Mouse (Mus musculus) heart, embryonic 10.5 days (tissue): ENCODE data around the gene Fgfrl1. TPM values are rescaled to one million over a fixed set of nuclear protein-coding genes. Genes with fewer than 3 reads are reported as not detected.

Experiments
- DNase-seq: peaks from one replicate; pipeline ENCODE4 v3.0.0-alpha.2; 2017; ENCODE audit warnings: low spot score
- H3K27ac ChIP-seq: fragments of 300-500 bp; sonication (generic); 2 replicates; pipeline ENCODE4 v1.5.1; 2016; ENCODE audit warnings: mild to moderate bottlenecking
- H3K27me3 ChIP-seq: fragments of 300-500 bp; sonication (generic); 2 replicates; pipeline ENCODE4 v1.6.1; 2016; ENCODE audit warnings: mild to moderate bottlenecking; ENCODE audit not compliant: poor library complexity, insufficient read depth, severe bottlenecking
- H3K36me3 ChIP-seq: fragments of 300-500 bp; sonication (generic); 2 replicates; pipeline ENCODE4 v1.6.1; 2016; ENCODE audit warnings: mild to moderate bottlenecking, moderate library complexity
- H3K4me1 ChIP-seq: fragments of 300-500 bp; sonication (generic); 2 replicates; pipeline ENCODE4 v1.6.1; 2016; ENCODE audit warnings: mild to moderate bottlenecking
- H3K4me3 ChIP-seq: fragments of 300-500 bp; sonication (generic); 2 replicates; pipeline ENCODE4 v1.5.1; 2016; ENCODE audit warnings: mild to moderate bottlenecking, moderate library complexity
- H3K9me3 ChIP-seq: fragments of 300-500 bp; sonication (generic); 2 replicates; pipeline ENCODE4 v1.6.1; 2016; ENCODE audit warnings: mild to moderate bottlenecking, moderate library complexity
- WGBS: fragments of 180-500 bp; shearing (Covaris S2); methylation state at CpG from one replicate; pipeline ENCODE4 v1.1.7; 2016; 5-methylcytosine and 5-hydroxymethylcytosine counted together
- polyA plus RNA-seq: library from polyadenylated mRNA; unstranded; fragments of >200 nt; fragmentation: Nextera tagmentation; extraction: Ambion mirVana; gene quantifications from 2 replicates; pipeline ENCODE4 v1.2.1, GENCODE M21; 2016

The Fgfrl1 gene
- polyA plus RNA-seq: 29.0 and 31.3 TPM in 2 replicates

DNA sequence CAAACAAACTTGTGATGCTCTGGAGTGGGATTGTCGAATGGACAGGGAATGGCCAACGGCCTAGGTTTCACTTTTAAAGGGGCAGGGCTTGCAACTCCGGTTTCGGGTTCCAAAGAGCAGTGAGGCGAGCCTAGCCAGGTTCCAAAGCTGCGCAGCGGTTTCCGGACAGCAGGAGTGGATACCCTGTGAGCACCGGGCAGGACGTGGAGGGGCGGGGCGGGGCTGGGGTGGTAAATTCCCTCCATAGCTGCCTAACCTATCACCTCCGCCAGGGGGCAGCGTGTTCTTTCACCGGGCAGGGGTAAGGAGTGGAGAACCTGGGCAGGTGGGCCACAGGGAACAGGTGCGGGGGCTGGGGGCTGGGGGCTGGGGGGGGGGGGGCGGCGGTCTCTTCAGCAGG, at the start of gene Fgfrl1:
Gene Fgfrl1 (plus strand): TSS at position 112 of the 400 bp plus-strand sequence.
- Histone ChIP-seq H3K27ac (no peak within 1 kb of the TSS; the same call in 1 of the 2 replicates), H3K4me3 (peak within 1 kb of the TSS; percentile 96), H3K36me3 (no peaks in the 10 kb centered on the region), H3K9me3 (no peaks in the 10 kb centered on the region), H3K27me3 (peaks cover 5% of the 10 kb centered on the region; the same call in 1 of the 2 replicates), H3K4me1 (peaks cover 38% of the 10 kb centered on the region)
- DNase-seq: peak; percentile 88
- 6% methylated on average over 16 of the region's 18 CpGs for WGBS

DNA sequence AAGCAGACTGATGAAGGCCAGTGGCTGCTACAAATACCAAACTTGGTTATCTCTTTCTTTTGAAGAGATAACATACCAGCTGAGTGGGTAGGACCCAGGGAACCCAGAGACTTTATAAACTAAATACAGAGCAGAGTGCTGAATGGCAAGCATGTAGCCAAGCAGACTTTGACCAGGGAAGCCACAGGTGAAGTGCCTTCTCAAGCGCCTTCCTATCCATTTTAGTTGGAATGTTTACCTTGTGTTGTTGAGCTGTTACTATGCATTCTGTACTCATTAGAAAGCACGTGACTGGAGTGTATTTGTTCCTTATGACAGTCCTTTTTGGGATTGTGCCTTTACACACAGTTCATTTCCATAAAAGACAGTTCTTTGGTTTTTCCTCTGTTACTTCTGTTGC, 48.5 kb upstream of the Fgfrl1 start:
- no peak overlapping the region for H3K27ac ChIP-seq
- 53% methylated on average over 2 of the region's 2 CpGs for WGBS
- H3K27me3 ChIP-seq: no peaks in the 10 kb centered on the region
- no peaks in the 10 kb centered on the region for H3K9me3 ChIP-seq
- no peak overlapping the region for H3K4me3 ChIP-seq
- no peak for DNase-seq
- H3K4me1 ChIP-seq: peaks cover 3% of the 10 kb centered on the region; the same call in 1 of the 2 replicates
- peaks cover 55% of the 10 kb centered on the region for H3K36me3 ChIP-seq

DNA sequence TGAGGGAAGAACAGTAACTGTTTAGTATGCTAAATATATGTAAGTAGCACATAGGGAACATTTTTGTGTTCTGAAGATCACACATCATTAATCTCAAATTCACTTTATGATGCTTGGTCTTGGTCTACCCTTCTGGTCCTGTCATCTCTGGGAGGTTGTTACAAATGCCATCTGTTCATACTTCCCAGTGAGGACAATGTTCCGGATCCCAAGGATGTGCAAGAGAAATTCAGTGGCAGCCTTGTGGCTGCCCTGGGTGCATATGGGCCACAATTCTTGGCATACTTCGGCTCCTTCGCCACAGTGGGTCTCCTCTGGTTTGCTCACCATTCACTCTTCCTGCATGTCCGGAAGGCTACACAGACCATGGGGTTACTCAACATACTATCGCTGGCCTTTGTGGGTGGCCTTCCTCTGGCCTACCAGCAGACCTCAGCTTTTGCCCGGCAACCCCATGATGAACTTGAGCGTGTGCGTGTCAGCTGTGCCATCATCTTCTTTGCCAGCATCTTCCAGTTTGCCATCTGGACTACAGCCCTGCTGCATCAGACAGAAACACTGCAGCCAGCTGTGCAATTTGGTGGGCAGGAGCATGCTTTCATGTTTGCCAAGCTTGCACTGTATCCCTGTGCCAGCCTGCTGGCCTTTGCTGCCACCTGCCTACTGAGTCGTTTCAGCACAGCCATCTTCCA, 46.4 kb upstream of the Fgfrl1 start:
- H3K27me3 ChIP-seq: no peaks in the 10 kb centered on the region
- H3K4me3 ChIP-seq: no peak overlapping the region
- H3K9me3 ChIP-seq: no peaks in the 10 kb centered on the region
- no peak overlapping the region for H3K27ac ChIP-seq
- 89% methylated on average over 9 of the region's 9 CpGs for WGBS
- peak; percentile 61 for DNase-seq
- H3K36me3 ChIP-seq: peaks cover 65% of the 10 kb centered on the region
- H3K4me1 ChIP-seq: peaks cover 3% of the 10 kb centered on the region; the same call in 1 of the 2 replicates

DNA sequence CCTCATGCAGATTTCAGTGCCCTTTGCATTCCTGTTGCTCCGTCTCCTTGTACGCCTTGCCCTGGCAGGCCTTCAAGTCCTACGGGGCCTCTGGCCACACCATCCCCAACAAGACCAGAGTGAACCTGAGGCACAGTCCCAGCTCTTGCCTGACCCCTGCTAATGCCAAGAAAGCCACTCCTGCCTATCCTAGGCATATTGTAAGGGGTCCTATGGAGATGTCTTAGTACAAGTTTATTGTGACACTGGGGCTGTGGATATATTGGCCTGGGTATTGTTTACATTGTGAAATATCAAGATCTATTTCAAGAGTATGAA, 45.9 kb upstream of the Fgfrl1 start:
- no peaks in the 10 kb centered on the region for H3K27me3 ChIP-seq
- H3K9me3 ChIP-seq: no peaks in the 10 kb centered on the region
- no peak overlapping the region for H3K27ac ChIP-seq
- peaks cover 69% of the 10 kb centered on the region for H3K36me3 ChIP-seq
- no peak for DNase-seq
- H3K4me1 ChIP-seq: peaks cover 3% of the 10 kb centered on the region; the same call in 1 of the 2 replicates
- no peak overlapping the region for H3K4me3 ChIP-seq
- WGBS: 93% methylated on average over 3 of the region's 3 CpGs

DNA sequence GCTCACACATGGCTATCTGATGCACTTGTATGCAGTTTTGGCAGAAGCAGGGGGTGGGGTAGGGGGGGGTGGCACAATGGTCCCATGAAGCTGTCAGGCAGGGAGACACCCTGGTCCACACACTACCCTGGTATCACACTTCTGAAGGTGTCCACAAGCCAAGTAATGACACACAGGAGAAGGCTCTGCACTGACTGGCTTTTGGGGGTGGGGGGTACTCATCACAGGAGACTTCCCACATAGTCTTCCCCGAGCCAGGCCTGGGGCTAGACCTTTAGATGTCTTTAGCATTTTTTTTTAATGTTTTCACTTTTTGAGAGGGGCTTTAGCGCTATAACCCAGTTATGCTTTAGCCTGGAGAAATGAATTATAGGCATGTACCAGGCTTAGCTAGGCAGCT, 44.9 kb upstream of the Fgfrl1 start:
- no peak overlapping the region for H3K27ac ChIP-seq
- peaks cover 73% of the 10 kb centered on the region for H3K36me3 ChIP-seq
- H3K4me1 ChIP-seq: peaks cover 3% of the 10 kb centered on the region; the same call in 1 of the 2 replicates
- no peak overlapping the region for H3K4me3 ChIP-seq
- no peaks in the 10 kb centered on the region for H3K27me3 ChIP-seq
- peak; percentile 48 for DNase-seq
- H3K9me3 ChIP-seq: no peaks in the 10 kb centered on the region
- WGBS: 89% methylated on average over 2 of the region's 2 CpGs

DNA sequence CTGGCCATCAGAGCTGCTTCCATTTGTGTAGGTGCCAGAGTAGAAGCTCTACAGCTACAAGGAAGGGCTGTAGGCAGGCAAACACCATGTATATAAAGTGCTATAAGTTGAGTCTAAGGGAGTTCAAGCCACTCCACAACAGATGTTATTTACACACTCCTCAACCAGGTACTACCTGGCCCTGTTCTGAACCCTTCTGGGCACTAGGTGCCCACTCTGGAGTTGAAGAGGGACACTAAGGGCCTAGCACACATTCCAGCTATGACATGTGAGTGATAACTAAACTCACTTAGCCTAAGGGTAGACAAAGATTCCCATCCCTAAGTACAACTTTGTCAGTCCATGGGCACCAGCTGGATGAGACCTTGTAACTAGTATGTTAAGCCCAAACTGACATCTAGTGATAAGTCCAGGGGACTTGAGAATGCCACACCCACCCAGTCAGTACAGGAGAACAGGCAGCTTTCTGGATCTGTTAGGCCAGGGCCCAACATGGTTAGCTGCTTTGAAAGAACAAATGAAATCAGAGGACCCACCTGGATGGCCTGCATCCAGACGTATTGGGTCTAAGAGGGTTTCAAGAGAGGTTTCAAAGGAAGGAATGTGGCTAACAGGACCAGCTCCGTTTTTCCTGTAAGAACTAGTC, 44.2 kb upstream of the Fgfrl1 start:
- DNase-seq: peak; percentile 54
- peaks cover 3% of the 10 kb centered on the region; the same call in 1 of the 2 replicates for H3K4me1 ChIP-seq
- H3K4me3 ChIP-seq: no peak overlapping the region
- peaks cover 79% of the 10 kb centered on the region for H3K36me3 ChIP-seq
- WGBS: 81% methylated on average over 2 of the region's 2 CpGs
- no peak overlapping the region for H3K27ac ChIP-seq
- H3K27me3 ChIP-seq: no peaks in the 10 kb centered on the region
- no peaks in the 10 kb centered on the region for H3K9me3 ChIP-seq

DNA sequence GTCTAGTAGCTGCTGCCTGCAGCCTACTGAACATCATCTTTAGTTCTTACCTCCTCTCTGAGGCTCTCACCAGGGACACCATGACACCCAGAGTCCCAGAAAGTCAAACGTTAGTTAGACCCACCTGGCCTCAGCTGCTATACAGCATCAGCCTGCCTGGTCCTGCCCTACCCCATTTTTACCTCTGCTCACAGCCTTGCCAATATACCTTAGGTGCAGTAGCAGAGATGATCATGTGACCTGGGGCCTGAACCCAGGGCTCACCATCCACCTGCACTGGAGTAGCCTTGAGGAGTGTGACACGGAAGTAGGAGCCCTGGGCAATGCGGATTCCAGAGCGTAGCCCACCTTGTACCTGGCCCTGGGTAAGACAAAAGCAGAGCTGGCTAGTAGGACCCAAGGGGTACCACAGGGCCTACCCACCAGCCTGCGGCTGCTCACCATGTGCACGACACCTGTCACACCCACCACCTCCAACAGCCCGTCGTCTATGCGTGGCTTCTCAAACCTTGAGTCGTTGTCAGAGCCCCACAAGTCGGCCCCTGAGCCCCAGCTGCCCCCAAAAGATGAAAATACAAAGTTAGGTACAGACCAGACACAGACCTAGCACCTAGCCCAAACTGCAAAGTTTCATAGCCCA, 43.1 kb upstream of the Fgfrl1 start:
- no peak overlapping the region for H3K4me3 ChIP-seq
- H3K27me3 ChIP-seq: no peaks in the 10 kb centered on the region
- H3K27ac ChIP-seq: no peak overlapping the region
- H3K36me3 ChIP-seq: peaks cover 87% of the 10 kb centered on the region
- no peaks in the 10 kb centered on the region for H3K9me3 ChIP-seq
- WGBS: 90% methylated on average over 11 of the region's 11 CpGs
- DNase-seq: peak; percentile 31
- H3K4me1 ChIP-seq: 0 out of 2 replicates have a peak, but pooled peaks cover under 1% of the 10 kb centered on the region

DNA sequence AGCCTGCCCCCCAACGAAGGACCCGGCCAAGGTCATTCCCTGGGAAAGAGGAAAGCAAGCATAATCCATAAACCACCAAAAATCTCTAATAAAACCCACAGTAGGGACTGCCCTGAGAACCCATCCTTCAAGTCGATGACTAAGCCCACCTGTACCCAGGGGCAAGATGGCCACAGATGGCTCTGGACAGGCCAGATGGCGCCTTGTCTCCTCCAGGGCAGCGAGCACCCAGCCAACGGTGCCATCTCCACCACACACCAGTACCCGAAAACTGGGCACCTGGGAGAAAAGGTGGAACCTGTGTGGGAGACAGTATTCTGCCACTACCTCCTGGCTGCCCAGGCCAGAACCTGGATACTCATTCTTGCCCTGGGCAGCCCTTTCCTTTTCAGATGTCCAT, 41.8 kb upstream of the Fgfrl1 start:
- WGBS: 89% methylated on average over 7 of the region's 7 CpGs
- Histone ChIP-seq H3K27me3 (no peaks in the 10 kb centered on the region), H3K4me3 (no peak overlapping the region), H3K36me3 (peaks cover 88% of the 10 kb centered on the region), H3K4me1 (no peaks in the 10 kb centered on the region), H3K27ac (no peak overlapping the region), H3K9me3 (no peaks in the 10 kb centered on the region)
- DNase-seq: peak; percentile 58

DNA sequence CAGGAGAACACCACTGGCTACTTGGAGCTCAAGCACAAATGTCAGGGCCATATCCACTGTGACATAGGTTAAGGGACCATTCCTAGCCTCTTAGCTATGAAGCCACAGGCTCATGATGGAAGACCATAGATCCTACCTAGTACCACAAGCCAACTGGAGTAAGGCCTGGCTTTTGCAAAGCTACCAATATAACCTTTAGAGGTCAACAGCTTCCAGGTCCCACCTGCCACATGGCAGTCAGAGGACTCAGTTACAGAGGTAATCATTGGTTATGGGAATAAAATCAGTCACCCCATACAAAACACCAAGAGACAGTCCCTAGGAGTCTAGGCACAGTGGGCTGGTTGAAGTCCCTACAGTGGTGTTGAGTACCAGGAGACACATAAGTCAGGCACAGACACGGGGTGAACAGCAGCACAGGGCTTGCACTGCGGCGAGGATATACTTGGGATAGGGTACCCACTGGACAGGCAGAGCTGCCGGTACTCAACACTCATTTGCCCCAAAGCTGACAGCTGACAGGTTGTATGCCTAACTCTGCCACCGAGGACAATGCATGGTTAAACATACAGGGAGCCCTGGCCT, 41.0 kb upstream of the Fgfrl1 start:
- Histone ChIP-seq H3K4me1 (no peaks in the 10 kb centered on the region), H3K36me3 (peaks cover 88% of the 10 kb centered on the region), H3K27ac (no peak overlapping the region), H3K27me3 (no peaks in the 10 kb centered on the region), H3K9me3 (no peaks in the 10 kb centered on the region), H3K4me3 (no peak overlapping the region)
- peak; percentile 69 for DNase-seq
- WGBS: 75% methylated on average over 5 of the region's 5 CpGs

DNA sequence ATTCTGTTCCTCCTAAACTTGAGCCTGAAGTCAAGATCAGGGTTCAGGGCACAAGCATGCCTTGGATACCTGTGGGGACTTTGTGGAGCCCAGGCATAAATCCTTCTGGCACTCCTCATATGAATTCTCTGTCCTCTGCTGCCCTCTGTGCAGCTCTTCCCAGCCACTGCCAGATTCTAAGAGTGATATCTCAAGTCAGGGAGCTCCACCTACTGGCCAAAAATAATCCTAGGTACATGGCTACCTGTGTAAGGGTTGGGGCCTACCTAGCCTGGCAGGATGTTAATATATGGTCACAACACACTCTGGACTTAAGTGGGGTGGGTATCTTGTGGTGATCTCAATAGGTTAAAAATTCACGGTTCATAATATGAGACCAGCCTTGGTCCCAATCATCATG, 40.4 kb upstream of the Fgfrl1 start:
- Histone ChIP-seq H3K4me3 (no peak overlapping the region), H3K4me1 (no peaks in the 10 kb centered on the region), H3K36me3 (peaks cover 88% of the 10 kb centered on the region), H3K27me3 (no peaks in the 10 kb centered on the region), H3K27ac (no peak overlapping the region), H3K9me3 (no peaks in the 10 kb centered on the region)
- DNase-seq: peak; percentile 70
- 53% methylated on average over 1 of the region's 1 CpGs for WGBS

DNA sequence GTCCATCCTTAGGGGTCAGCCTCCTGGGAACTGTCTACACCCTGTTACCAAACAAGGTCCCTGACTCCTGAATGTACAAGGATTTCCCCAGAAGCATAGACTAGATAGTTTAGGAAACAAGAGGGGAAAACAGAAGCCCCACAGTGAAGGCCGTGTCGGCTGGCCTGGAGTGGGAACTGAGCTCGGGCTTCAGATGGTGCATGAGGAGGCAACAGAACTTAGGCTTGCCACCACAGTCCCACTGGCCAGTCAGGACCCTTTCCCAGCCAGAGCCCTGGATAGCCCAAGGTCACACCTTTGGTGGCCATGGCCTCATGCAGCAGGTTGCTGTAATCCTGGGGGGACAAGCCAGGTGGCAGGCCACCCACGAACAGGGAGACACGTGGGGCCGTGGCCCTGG, 38.8 kb upstream of the Fgfrl1 start:
- peak; percentile 71 for DNase-seq

DNA sequence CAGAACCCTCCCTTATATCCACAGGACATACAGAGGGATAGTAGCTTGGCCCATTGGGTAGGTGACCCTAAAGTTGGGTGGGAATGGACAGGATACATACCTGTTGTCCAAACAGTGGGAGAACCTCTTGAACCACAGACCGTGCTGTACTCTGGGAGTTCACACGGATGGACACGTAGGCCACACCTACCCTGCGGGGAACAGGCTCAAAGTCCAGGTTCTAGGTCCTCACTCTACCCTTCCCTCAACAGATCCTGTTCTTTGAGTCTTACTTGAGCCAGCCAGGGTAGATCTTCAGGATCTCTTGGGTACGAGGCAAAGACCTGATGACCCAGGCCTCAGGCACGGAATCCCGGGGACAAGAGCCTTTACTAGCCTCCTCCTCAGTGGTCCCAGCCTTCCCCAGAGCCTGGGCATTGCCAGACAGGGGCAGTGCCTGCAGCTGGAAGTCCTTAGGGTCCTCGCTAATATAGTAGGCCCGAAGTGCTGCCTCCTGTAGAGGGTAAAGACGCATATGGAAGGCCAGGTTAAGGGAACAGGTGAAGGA, 37.7 kb upstream of the Fgfrl1 start:
- Histone ChIP-seq H3K27ac (no peak overlapping the region), H3K9me3 (no peaks in the 10 kb centered on the region), H3K27me3 (no peaks in the 10 kb centered on the region), H3K4me3 (no peak overlapping the region), H3K36me3 (peaks cover 73% of the 10 kb centered on the region), H3K4me1 (peaks cover 2% of the 10 kb centered on the region)
- peak; percentile 68 for DNase-seq
- WGBS: 90% methylated on average over 10 of the region's 10 CpGs

More for the DNA sequence above, 38.8 kb upstream of the Fgfrl1 start:
- H3K9me3 ChIP-seq: no peaks in the 10 kb centered on the region
- H3K36me3 ChIP-seq: peaks cover 85% of the 10 kb centered on the region
- 88% methylated on average over 6 of the region's 6 CpGs for WGBS
- H3K4me1 ChIP-seq: no peaks in the 10 kb centered on the region
- no peaks in the 10 kb centered on the region for H3K27me3 ChIP-seq
- no peak overlapping the region for H3K27ac ChIP-seq
- H3K4me3 ChIP-seq: no peak overlapping the region
